Mouse (Mus musculus) heart, adult 8-10 months (tissue): ENCODE measurements around the gene Dcun1d2. TPM values are rescaled to one million over a fixed set of nuclear protein-coding genes. Genes with fewer than 3 reads are reported as not detected.
A peak's percentile ranks its signal among the peaks of the same experiment; 100 is the strongest.

Source experiments
- DNase-seq: peaks from one replicate; pipeline ENCODE4 v3.0.0; 2022; ENCODE audit warnings: low spot score
- total RNA-seq, 4 experiments: library from RNA; stranded (reverse); gene quantifications; 2 replicates each; pipeline ENCODE4 v1.2.4; 2022

Dcun1d2 gene
- total RNA-seq, 4 experiments from 2014 or later: 67.1 to 79.4 (median 73.3) TPM

DNA sequence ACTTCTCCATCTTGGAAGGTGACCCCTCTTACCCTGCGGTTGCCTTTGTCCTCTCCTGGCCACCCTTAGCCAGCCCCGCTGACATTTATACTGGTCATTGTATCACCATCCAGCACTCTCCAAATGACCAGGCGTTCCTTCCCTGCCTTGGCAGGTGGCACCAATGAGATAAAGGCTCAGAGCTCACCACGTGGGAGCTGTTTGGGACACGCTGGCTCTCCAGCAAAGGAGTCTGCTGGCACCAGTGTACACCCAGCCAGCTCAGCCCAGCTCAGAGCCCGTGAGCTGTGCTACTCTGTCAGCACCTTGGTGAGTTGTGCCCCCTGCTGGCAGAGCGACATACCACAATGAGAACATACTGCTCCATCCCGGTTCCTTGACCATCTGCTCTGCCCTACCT, 33.9 kb downstream of the Dcun1d2 start, which contains the start of gene Adprhl1:
Gene Adprhl1 (minus strand): TSS at position 144 of the 400 bp plus-strand sequence.
- DNase-seq: peak; percentile 67

DNA sequence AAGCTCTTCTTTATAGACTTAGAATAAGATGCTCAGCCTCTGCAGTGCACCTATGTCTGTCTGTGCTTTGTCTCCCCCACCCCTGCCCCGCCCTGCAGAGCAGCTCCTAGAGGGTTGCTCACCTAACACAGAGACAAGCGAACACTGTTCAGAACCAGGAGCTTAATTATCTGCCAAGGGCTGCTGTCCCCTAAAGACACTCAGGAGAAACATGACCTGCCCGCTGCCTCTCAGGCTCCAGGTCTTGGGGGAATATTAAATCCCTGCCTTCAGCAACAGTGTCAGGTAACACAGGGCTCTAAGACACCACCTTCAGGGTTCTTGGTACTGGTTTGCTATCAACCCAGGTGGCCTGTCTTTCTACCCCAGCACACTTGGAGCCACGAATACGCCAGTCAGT, 34.5 kb downstream of the Dcun1d2 start:
- DNase-seq: no peak

DNA sequence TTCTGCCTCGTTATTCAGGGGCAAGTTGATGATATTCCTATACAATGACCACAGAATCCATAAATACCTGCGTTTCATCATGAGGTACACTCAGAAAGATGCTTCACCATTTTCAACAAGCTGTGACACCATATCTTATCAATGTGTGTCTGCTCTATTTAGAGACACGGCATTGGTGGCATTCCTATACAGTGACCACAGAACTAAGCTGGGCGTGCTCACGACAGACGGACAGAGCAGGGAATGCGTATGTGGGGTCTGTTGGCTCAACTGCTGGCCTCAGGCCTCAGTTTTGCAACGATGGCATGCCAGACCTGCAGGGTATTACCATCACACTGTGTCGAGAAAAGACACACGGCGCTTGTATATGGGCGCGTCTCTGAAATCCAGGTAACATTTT, 35.1 kb downstream of the Dcun1d2 start:
- DNase-seq: peak; percentile 46

DNA sequence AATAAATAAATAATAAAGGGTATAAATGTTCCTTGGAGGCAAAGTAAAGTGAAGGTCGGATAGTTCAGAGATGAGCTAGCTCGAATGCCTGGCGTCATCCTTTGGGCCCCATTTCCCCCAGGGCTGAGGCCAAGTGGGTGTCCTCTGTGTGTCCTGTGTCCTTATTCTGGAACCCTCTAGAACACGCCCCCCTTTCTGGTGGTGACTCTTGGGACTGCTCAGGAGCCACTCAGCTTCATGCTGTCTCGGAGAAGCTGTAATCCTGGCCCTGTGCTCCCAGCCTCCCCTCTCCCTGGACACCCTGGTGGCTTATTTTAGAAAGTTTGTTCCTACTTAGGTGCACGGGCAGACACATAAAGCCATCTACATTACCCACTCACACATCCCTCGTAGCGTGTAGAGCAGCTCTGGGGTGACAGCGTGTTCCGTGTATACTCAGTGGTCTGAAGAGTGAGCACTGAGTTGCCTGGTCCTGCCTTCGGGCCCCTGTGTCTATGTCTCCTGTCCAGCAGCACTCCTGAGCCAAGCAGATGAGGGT, 43.5 kb downstream of the Dcun1d2 start:
- no peak for DNase-seq

DNA sequence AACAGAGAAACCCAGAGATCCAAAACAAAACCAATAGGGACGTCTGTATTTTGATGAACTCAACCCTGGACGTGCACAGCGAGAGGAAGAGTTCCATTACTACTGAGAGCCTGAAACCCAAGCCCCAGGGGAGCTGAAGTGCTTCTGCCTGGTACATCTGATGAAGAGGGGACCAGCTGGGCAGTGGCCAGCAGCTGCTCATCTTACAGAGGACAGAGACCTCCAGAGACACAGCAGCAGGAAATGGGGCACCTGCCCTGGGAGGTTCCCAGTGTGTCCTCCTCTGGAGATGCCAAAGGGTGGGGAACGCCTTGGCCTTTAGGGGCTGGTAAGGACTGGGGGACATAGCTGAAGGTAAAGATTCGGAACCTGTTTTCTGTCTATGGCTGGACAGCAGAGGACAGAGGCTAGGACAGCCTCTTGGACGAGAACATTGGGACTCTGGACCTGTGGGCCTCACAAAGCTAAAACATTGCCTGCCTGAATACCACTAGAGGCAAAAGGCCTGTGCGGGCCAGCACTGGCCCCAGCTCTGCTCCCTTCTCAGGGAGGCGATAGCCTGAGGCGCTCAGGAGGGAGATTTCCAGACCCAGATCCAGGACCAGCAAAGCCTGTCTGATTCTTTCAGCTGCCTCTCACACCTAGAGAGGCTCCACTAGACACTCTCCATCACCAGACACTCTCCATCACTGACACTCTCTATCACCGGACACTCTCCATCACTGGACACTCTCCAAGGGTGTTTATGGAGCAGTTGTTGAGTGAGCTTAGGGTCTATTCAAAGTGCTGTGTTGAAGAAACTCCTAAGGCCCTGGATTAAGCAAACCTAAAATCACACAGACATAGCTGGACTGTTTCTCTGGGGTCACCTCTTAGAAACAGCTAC, 44.7 kb downstream of the Dcun1d2 start:
- DNase-seq: no peak

DNA sequence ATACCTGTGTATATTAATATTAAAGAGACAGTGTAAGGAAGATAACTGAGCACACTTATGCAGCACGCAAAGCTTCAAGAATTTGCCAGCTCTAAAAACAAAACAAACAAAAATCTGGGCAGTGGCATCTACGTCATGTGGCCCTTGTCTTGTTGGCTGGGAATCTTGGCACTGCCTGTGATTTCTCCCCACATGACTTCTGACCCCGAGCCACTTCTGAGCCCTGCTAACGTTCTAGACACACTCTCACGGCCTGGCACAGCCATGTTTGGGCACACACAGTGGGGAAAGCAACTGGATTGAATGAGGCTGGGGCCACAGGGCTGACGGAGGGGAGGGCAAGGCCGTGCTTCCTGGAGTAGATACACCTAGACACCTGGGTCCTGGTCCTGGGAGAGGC, 47.2 kb downstream of the Dcun1d2 start:
- peak; percentile 63 for DNase-seq

DNA sequence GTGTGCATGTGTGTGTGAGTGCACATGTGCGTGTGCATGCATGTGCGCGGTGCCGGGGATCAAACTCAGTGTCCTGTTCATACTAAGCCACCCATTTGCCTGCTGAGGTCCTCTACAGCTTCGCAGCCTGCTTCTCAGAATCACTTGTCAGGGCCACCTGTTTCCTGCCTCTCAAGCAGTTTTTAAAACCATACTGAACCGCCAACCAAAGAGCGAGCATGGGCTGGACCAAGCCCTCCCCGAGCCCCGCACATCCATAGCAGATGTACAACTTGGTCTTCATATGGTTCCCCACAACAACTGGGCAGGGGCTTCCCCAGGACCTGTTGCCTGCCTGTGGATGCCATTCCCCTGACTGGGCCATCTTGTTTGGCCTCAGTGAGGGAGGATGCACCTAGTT, 47.9 kb downstream of the Dcun1d2 start:
- DNase-seq: no peak

DNA sequence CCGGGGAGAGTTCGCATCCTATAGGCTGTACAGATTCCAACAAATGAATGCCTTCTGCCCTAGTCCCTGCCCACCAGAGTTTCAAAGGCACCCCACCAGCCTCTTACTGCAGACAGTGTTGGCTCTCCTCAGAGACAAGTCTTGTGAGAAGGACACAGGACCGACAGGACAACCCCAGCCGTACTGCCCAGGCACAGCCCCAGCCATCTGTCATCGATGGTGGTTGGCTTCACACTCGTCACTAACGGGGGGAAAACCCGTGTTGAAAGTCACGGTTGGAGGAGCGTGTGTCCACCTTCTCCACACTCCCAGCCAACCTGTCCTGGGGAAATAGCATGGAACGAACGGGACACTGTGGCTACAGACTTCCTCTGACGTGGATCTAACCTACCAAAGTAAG, 53.1 kb downstream of the Dcun1d2 start:
- no peak for DNase-seq

DNA sequence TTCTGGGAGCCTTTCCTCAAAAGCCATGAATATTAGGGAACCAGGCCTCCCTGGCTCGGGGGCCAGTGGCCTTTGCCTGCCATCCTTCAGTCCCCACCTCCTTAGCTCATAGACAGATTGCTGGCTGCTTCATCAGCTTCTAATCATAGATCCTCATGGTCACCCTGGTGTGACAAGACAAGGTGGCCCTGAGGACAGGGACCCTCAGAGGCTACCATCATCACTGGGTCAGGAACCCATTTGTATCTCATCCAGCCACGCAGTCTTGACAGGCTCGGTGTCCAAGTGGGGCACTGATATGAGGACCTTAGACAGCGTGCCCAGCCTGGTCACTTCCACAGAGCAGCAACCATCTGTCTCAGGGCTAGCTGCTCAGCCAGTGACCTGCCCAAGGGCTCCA, 57.5 kb downstream of the Dcun1d2 start:
- DNase-seq: no peak

DNA sequence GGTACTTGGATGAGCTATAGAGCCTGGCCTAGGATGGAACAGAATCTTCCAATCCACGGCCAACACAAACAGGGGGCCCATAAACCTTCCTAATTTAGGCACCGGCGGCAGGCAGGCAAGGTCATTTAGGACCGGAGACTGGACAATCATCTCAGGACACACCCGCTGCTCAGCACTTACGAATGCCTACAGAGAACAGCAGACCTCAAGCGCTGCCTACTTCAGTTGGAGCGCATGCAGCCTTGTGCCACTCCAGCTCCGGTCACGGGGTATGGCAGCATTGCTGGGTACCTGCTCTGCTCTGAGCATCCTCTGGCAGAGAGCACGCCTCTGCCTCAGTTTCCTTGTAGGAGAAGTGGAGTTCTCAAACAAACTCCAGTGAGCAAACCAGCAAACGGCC, 58.1 kb downstream of the Dcun1d2 start:
- no peak for DNase-seq

DNA sequence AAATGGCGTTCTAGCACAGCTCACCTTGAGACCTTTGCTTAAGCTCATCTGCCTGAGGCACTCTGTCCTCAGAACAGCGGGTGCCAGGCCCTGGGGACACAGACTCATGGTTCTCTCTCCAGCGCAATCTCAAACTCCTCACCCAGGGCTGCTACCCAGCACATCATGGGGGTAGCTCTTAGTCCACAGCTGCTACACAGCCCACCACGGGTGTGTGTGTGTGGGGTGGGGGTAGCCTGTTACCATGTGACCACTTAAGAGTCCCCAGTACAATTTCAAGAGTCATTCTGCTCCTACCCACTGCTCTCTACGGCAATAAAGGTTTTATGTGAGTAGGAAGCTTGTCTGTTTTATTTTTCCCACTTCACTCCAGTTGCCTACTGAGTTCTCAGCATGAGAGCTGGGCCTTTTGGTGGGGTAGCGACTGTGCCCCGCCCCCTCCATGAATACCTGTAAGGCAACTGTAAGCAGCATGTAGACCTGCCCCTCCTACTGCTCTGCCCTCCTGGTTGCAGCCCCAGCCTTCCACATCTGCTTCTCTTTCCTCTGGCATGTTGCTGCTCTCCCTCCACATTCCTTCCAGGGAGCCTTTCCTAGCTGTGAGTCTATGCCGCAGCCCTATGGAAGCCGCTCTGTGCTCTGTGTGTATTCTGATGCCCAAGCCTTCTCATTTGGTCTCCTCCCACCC, 58.9 kb downstream of the Dcun1d2 start:
- no peak for DNase-seq

DNA sequence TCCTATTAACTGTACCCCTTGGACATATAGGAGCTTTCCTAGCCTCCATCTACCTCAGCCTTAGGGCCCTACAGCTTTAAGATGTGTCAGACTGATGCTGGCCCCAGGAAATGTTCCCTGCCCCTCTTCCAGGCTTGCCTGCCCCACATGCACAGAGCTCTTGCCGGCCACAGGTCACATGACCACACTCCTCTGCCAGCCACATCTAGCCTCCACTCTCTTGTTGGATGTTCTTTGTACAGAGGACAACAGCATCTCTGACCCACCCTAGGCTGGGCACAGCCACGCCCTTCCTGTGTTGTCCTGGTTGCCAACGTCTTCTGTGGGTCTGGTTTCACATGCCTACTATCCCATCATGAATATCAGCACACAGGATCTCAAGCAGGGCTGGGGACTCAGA, 60.7 kb downstream of the Dcun1d2 start:
- DNase-seq: no peak

DNA sequence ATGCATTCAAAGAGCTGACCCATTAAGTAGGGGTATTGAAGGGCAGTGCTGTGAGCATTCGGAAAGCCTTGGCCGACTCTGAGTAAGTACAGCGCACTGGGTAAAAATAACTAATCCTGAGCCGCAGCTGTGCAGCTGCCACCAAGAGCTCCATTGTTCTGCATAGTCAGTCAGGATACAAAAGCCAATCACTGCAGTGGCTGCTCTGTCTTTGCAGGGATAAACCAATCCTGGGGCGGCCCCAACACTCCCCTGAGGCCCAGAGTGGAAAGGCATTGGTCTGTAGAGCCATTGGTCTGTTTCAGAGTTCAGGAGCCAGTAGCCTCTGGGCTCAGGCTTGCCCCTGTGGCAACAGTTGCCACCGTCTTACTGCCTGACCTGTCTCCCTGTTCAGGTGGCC, 61.6 kb downstream of the Dcun1d2 start:
- no peak for DNase-seq

DNA sequence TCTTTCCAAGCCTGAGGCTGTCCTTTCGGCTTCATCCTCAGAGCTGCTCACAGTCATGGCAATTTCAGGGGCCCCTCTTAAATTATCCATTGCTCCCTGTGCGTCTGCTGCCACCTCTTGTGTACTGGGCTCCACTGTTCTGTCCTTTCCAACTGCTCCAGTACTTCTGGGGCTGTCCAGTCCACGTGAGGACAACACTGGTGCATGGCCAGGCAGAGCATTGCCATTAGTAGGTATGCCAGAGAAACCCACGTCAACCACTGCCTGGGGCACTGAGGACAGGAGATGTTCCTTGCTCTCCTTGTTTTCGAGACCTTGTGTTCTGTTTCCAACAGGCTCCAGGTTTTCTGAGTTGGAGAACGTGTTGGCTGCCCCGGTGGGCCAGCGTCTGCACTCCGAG, 63.5 kb downstream of the Dcun1d2 start:
- DNase-seq: no peak

DNA sequence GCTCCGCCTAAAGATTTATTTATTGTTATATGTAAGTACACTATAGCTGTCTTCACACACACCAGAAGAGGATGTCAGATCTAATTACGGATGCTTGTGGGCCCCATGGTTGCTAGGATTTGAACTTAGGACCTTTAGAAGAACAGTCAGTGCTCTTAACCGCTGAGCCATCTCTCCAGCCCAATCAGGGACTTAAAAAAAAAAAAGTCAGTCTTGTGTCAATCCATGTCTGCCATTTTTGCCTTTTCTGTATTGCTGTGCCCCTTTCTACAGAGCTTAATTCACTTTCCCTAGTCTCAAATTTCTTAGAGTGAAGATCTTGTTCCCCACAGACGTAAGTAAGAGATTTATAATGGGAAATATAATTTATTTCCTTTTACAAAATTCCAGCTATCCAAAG, 69.5 kb downstream of the Dcun1d2 start:
- DNase-seq: no peak

DNA sequence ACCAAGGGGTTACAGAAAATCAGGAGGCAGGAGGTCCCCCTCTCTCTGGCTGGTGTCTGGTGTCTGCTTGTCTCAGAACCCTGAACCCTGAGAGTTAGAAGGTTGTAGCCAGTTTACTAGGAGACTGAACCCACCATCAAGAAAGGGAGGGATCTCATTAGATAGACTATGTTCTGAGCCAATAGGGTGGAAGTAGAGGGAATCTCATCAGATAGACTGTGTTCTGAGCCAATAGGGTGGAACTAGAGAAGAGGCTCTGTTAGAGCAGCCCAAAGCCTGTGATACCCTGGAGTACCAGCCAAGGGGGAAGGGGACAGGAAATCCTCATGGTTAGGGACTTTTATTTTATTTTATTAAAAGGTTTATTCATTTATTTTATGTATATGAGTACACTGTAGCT, 69.9 kb downstream of the Dcun1d2 start:
- DNase-seq: no peak

DNA sequence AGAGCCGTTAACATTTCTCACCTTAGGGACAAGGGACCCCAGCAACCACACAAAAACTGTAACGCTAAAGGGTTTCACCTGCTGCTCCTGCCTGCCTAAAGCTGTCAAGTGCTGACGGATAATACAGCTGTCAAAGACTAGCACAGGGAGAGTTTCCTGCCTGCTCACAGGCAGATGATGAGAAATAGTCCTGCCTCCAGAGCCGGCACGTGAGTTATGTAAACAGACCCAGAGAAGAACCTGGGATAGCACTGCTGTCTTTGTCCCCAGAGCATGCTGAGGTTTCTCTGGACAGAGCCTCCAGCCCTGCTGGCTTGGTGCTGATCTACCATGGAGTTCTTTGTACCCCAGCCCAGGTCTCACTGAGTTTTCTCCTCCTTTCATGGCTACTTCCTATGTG, 70.8 kb downstream of the Dcun1d2 start:
- DNase-seq: no peak

DNA sequence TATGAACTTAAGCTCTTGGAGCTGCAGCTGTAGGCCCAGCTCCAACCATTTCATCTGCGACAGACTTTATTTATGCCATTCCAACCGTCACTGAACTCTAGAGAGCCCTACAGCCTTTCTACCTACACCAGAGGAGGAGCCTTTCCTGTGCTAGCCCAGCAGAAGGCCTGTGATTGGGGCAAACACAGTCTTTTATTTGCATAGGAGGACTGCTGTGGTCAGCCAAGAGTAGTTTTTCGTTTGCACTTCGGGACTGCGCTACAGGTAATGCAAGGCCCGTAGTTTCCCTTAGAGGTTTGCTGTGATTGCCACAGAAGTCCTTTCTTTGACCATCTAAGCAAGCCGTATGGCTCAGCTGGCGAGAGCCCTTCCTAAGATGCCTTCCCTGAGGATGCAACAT, 71.5 kb downstream of the Dcun1d2 start:
- no peak for DNase-seq

DNA sequence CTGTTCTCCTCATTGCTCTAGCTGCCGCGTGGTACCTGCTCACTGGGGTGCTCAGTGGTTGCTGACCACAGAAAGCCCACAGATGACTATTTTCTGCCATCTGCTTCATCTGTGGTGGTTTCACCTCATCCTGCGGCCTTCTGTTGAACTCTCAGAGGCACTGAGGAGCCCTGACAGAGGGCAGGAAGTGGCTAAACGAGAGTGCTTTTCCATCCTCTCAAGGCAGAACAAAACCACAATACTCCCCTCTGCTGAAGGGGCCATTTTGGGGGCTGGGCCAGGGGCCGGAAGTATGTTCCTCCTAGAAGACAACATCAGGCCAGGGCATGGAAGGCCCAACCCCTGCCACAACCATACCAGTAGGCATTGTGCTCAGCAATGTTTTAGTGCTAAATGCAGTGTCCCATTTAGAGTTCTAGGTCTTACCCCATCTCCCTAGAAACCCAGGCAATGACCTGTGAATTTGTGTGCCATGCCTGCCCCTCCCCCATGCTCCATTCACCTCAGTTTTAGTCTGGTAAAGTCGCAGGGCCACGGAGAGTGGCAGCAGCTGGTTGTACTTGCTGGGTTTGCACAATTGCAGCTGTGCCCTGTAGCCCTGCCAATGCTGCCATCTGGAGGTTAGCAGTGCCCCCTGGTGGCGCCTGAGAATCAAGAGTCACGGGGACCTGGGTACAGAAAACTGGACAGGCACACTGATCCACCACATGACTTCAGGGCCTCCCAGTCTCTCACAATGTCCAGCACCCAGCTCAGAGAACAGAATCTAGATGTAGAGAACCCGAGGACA, 74.3 kb downstream of the Dcun1d2 start:
- DNase-seq: peak; percentile 89

DNA sequence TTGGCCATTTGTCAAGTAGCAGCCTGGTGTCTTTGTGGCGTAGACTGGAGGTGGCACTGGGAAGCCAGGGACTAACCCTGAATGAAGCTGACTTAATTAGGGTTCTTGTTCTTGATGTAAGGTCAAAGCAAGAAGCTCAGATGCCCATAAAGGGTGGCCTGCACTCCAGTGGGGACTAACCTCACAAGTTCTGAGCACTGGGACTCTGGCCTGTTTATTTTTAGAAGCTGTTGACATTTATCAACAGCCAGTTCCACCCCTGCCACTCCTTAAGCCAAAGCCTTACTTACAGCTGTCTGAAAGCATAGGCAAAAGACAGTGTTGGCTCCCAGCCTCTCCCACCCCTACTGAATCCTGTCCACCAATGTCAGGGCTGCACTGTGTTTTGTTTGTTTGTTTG, 78.2 kb downstream of the Dcun1d2 start:
- peak; percentile 50 for DNase-seq

DNA sequence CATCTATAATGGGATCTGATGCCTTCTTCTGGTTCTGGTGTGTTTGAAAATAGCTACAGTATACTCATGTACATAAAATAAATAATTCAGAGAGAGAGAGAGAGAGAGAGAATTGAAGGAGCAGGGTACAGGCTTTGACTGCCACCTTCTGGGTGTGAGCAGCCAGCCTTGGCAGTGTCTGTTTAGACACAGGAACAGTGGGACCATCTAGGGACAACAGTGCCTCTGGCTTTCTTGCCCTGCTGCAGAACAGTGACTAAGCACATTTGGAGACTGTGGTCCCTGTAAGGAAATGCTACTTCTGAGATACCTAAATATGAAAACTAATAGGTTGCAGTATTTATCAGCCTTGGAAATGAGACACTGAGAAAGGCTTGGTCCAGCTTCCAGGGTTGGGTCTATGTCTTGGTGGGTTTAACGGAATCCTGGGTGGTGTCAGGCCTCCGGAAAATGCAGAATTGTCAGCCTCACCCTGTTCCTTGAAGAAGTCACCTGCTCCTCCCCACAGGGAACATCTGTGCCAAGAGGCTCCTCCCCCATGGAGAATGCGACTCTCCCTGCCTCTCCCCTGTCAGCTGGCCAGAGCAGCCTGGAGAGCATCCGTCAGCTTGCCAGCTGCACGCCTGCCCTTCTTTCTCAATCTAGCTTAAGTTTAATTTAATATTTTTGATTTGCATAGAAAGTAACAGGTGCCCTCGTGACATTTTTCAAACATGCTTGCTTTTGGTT, 79.1 kb downstream of the Dcun1d2 start:
- DNase-seq: no peak
